Mouse (Mus musculus): ENCODE results near the gene Adamts4. TPM values are rescaled to one million over a fixed set of nuclear protein-coding genes. Genes with fewer than 3 reads are reported as not detected.

The Adamts4 gene
- polyA plus RNA-seq, 1 experiment: 0.09 TPM

GRCm38 (mm10) chr1:171279012-171279705 is 28.9 kb downstream of the Adamts4 start:
- no peak for TF ChIP-seq GATA1 (IDR thresholded peaks at IDR 0.05; ENCODE audit: low read length)

GRCm38 (mm10) chr1:171279721-171280120 is 29.5 kb downstream of the Adamts4 start:
- TF ChIP-seq GATA1 (IDR thresholded peaks at IDR 0.05; ENCODE audit: low read length): no peak

DNA sequence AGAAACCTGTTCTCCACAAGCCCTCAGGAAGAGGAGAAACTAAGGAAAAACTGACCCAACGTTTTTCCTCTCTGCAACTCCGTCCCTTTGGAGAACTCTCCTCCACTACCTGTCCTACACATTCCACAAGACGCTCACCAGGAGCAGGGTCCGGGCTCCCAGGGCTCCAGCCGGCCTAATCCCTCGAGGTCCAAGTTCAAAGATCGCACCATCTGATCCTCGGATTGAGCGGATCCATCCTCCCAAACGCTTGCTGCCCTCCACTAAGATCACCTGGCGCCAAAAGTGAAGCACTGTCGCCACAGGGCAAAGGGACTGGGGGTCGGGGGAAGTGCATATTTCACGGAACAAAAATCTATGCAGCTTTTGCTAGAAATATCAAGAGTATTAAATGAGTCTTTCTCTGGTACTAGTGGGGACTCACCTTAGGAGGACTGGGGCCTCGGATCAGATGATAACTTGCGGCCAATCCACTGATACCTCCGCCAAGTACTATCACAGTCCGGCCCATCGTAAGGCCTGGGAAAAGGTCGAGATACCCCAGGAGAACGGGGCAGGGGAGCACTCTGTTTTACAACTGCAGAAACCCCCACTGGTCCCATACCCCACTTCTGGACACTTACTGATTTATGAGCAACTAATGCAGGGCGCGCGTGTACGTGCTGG is 30.2 kb downstream of the Adamts4 start:
- TF ChIP-seq GATA1 (IDR thresholded peaks at IDR 0.05; ENCODE audit: low read length): no peak

DNA sequence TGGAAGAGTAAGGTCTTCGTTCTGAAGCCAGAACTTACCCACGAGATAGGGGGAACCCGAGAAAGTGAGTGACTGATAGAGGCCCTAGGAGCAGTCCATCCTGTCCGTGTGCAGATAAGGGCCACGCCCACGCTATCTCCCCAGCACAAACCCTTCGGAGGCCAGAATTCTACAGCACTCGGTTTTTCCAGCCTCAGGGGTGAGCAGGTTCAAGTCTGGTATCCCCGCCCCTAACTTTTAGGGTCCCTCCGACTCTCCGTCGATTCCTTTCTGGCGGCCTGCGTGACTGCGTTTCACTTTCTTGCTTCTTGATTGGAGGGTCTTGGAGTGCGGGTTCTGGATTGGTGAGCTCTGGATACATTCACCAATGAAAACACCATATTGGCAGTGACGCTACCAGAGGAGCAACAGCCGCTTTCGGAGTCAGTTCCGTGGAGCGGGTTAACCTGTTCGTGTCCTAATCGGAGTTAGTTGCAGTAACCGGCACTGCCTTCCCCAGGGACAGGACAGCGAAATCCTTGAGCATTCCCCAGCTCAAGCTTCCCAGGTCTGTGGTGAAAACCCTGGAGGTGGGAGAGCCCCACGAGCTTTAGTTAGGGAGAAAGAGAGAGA is 30.8 kb downstream of the Adamts4 start, which contains the start of gene Ppox:
Gene Ppox, minus strand, starts transcription at position 271 of the 612 bp plus-strand sequence.
- TF ChIP-seq GATA1 (IDR thresholded peaks at IDR 0.05; ENCODE audit: low read length): peak; percentile 88

- TF ChIP-seq GATA1 (IDR thresholded peaks at IDR 0.05; ENCODE audit: low read length): no peak
These were observed 31.3 kb downstream of the Adamts4 start for GRCm38 (mm10) chr1:171281528-171281923.

- TF ChIP-seq GATA1 (IDR thresholded peaks at IDR 0.05; ENCODE audit: low read length): no peak
These were observed 32.0 kb downstream of the Adamts4 start for GRCm38 (mm10) chr1:171282086-171282805.

DNA sequence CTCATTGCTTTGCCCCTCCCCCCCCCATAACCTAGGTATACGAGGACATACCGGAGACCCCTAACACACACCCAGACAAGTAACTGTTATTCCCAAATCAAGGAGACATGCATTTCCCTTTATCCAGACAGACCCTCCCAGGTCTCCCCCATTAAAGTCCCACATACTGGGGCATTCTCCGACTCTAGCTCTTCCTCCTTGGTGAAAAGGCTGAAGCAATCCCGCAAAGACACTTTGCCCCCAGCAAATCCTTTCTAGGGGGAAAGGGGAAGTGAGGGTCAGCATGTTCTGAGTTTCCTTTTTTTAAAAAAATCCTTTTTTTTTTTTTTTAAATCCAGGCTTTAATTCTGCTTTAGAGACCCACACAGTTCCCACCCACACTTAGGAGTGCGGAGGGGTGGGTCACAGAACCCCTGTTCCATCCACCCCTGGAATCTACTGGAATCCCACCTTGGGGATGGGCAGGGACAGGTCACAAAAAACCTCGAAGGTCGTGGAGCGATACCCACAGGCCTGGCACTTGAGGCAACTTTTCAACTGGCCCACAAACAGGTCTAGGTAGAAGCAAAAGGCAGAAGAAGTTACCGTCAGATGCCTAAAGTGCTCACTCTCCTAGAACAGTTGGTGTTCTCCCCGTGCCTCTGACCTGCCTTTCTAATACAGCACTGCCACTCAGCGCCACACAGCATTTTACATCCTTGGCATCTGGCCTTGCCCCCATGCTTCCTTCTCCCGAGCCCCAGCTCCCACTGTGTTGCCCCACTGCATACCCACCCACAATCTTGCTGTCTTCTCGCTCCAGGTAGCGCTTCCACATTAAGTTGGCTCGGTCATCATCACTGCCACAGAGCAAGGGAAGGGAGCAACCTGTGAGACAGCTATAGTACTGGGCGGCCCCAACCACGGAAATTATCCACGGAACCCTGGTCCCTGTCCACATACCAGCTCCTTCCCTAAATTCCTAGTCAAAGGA is 33.3 kb downstream of the Adamts4 start:
- no peak for TF ChIP-seq GATA1 (IDR thresholded peaks at IDR 0.05; ENCODE audit: low read length)

- no peak for TF ChIP-seq GATA1 (IDR thresholded peaks at IDR 0.05; ENCODE audit: low read length)
These were observed 34.3 kb downstream of the Adamts4 start for GRCm38 (mm10) chr1:171284491-171284890.

GRCm38 (mm10) chr1:171285096-171285892 is 35.1 kb downstream of the Adamts4 start:
- TF ChIP-seq GATA1 (IDR thresholded peaks at IDR 0.05; ENCODE audit: low read length): no peak

- TF ChIP-seq GATA1 (IDR thresholded peaks at IDR 0.05; ENCODE audit: low read length): no peak
These were observed 36.3 kb downstream of the Adamts4 start for GRCm38 (mm10) chr1:171286517-171286916.

DNA sequence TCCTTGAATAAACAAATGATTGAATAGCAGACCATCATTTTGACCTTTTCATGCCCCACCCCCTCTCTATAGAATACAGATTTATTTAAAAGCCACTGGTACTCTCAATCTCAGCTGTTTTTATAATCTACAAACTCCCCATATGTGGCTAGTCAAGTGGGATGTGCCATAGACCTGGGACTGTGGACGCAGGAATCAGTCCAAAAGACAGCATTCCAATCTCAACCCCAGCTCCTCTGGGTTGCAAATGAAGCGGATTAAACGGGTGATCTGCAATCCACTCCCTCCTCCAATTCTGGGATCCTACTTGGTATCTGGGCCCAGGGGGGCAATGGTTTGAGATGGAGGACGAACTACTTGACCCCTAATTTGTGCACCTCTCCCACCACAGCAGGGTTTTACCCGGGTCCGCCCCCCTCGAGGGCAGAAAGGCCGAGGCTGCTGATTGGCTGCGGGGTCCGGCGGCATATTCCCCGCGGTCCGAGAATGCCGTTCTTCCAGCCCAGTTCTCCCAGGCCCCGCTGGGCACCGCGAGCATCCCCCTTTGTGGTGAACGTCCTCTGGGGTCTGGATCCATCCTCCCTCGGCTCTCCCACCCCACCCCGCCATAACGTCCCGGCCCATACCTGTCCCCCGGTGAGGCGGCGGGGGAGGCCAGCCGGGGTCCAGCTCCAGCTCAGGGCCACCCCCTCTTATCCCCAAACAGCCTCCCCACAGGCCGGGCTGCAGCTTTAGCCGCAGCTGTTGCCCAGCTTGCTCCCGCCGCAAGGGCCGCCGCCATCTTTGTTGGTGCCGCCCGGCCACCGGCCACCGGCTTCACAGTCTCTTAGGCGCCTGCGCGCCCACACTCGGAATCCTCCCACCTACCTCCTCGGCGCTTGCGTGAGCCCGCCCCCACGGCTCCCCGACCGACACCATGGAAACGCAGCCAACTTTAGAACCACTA is 37.2 kb downstream of the Adamts4 start, which contains the start of gene Usp21:
Gene Usp21, minus strand, starts transcription at position 856 of the 946 bp plus-strand sequence.
- no peak for TF ChIP-seq GATA1 (IDR thresholded peaks at IDR 0.05; ENCODE audit: low read length)

GRCm38 (mm10) chr1:171288328-171288727 is 38.1 kb downstream of the Adamts4 start:
- no peak for TF ChIP-seq GATA1 (IDR thresholded peaks at IDR 0.05; ENCODE audit: low read length)

DNA sequence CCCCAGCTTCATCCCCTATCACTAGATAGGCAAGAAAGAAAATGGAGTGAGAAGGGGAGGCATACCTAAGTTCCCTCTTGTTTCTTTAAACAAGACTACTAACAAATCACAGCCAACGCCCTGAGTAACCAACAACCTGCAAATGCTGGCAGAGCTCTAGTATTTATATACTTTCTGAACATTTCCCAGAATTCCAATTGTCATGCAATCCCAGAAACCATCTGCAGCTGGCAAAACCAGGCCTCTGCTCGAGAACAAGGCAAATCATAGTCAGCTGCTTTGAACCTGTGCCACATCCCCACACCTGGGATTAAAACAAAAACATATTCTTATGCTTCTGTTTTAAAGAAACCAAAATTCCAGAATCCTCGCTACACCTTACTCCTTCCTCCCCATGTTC is 43.1 kb downstream of the Adamts4 start:
- TF ChIP-seq GATA1 (IDR thresholded peaks at IDR 0.05; ENCODE audit: low read length): no peak
